Mouse (Mus musculus): Measurements from ENCODE around the gene Gm42688.

Gm42688 gene

DNA sequence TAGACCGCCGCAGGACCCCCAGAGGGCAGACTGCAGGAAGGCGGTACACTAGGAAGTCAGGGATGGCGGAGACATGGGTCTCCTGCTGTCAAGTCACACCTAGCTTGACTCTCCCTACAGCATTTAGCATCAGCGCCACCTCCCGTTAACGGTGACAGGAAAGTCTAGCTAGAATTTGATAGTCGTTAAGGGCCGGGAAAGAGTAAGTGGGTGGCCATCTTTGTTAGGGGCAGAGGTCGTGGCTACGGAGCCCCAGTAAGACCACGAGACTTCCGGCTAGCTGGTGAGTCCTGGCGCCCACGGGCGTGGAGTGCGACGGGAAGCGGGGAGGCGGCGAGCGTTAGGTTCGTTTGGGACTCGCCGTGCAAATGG, at the start of gene Gm42688, which contains the start of gene Ccdc142:
Gene Gm42688 (plus strand): TSS at position 302 of the 372 bp plus-strand sequence.
Gene Ccdc142 (plus strand): TSS at position 286 of the 372 bp plus-strand sequence.
- DNase-seq (ENCODE audit: low read depth, low spot score) = no peak

DNA sequence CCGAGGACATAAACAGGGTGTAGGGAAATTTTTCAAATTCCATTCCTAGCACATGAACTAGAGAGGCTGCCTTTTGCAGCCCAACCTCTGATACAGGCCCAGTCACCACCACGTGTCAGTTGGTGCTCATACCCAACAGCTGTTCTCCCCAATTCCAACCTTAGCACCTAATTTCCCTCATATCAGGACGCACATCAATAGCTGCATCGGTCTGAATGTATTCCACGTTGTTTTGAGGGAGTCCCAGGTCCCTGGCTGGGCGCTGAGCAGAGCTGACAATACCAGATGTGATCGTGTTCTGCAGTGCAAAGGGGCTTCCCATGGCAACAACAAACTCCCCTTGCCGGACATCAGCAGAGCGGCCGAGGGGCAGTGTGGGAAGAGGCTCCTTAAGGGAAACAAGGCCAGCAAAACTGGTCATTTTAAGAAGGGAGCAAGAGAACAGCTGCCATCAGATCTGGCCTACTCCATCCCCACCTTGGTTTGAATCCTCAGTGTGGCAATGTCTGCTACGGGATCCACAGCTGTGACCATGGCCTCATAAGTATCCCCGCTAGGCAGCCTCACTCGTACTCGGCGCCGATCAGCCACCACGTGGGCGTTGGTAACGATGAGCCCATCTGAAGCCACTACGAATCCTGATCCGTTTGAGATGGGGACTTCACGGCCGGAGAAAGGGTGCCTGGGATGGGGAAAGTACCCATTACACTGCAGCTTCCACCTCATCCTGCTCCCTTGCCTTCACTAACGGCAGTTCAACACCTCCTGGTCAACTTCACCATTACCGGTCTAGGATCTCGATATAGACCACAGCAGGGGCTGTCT, 48.1 kb upstream of the Gm42688 start:
- DNase-seq (ENCODE audit: low read depth, low spot score) = no peak

DNA sequence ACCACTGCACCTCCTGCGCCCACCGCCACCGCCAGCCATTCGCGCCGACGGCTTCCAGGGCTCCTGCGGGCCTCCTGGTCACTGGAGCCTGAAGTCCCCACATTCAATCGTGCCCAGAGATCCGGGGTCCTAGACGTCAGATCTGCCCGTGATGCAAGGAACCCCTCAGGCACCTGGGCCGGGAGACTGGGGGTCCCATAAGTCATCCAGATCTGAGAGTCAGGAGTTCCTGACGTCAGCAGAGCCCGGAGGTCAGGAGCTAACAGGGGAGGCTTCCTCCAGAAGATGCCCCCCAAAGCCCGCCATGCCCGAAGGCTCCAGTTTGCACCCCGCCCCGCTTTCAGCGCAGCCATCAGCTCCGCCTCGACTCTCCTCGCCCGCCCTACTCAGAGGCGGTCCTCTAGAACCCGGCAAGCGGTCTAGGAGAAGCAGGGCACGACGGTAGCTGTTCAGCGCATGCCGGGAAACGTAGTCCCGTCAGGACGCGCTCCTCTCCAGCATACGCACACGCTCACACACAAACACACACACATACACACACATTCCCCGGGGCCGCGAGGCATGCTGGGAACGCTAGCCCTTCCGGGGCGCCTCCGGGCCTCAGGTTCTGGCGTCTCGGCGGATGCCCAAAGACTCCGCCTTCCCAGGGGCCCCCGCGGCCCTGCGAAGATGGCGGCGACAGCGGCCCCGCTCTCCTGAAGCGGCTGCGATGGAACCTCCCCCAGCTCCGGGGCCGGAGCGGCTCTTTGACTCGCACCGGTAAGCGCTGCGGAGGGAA, 47.2 kb upstream of the Gm42688 start, which contains the start of gene Aup1:
Gene Aup1 (plus strand): TSS at position 448 of the 778 bp plus-strand sequence.
- peak; percentile 93 for DNase-seq (ENCODE audit: low read depth, low spot score)

DNA sequence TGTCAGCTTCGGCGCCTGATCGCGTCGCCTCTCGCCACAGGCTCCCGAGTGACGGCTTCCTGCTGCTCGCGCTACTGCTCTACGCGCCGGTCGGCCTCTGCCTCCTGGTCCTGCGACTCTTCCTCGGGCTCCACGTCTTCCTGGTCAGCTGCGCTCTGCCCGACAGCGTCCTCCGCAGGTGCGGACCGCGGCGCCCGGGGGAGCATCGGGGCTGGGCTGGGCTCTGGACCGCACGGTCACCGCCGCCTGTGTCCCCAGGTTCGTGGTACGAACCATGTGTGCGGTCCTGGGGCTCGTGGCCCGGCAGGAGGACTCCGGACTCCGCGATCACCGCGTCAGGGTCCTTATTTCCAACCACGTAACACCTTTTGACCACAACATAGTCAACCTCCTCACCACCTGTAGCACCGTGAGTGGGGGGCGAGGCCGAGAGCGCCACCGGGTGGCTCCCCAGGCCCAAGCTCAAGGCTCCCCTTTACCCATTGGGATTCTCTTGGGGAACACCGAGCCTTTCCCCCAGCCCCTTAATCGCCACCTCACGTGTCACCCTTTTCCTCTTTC, 46.5 kb upstream of the Gm42688 start, which contains the start of gene Htra2:
Gene Htra2 (minus strand): TSS at position 403 of the 561 bp plus-strand sequence.
- no peak for DNase-seq (ENCODE audit: low read depth, low spot score)

DNA sequence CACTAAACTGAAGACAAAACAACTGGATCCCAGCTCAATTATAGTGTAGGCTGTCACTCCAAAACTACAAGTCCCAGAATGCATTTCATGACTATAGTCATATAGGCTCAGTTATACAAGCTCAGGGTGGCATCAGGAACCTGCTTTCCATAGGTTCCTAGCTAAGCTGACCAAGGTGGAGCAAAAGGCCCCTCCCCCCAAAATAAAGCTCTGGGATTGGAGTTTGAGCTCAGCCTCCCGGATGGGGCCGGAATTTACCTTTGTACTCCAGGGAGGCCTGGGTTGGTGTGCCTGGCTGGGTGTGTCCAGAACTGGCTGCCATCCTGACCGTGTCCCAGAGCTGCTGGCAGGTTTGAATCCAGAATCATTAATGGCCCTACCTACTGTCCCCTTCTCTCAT, 43.6 kb upstream of the Gm42688 start, which contains the start of gene Dqx1:
Gene Dqx1 (plus strand): TSS at position 55 of the 400 bp plus-strand sequence.
- no peak for DNase-seq (ENCODE audit: low read depth, low spot score)

DNA sequence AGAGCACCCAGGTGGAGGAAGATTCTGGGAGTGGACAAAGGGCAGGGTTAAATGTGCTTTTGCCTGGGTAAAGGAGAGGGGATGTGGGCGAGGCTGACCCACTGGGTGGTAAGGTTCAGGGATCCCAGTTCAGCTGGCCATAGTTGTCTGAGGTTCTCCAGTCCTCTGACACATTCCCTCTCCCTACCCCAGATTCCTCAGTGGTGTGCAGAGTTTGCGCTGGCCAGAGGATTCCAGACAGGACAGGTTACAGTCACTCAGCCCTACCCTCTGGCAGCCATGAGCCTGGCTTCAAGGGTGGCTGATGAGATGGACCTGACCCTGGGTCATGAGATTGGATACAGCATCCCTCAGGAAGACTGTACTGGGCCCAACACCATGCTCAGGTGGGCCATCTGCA, 42.7 kb upstream of the Gm42688 start:
- DNase-seq (ENCODE audit: low read depth, low spot score) = no peak

DNA sequence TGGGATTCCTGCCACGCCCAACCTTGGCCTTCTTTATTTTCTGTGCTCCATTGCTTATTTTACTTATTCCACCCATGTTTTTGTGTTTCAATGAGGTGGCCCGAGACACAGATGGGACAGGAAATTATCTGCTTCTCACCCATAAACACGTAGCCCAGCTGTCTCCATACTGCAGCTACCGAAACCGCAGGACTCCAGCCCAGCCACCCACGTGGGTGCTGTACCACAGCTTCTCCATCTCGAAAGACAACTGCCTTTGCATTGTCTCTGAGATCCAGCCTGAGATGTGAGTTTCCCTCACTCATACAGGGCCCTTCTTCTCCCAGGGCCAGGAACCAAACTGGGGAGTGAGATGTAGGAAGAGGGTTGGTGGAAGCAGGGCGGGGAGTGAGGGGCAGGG, 35.4 kb upstream of the Gm42688 start:
- no peak for DNase-seq (ENCODE audit: low read depth, low spot score)

DNA sequence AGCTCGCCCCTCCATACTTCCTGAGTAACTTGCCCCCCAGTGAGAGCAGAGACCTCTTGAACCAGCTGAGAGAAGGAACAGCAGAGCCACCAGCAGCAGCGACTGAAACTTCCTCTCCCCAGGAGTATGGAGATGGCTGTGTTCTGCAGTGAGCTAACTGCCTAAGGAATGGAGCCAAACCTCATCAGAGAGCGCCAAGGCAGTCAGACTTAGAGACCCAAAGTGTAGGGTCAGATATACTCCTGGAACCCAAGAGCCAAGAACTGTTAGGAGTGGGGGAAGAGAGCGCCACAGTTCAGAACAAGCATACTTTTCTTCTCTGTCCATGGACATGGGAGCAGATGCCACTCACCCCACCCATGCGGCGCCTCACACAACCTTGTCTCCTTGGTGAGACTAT, 35.0 kb upstream of the Gm42688 start:
- no peak for DNase-seq (ENCODE audit: low read depth, low spot score)

DNA sequence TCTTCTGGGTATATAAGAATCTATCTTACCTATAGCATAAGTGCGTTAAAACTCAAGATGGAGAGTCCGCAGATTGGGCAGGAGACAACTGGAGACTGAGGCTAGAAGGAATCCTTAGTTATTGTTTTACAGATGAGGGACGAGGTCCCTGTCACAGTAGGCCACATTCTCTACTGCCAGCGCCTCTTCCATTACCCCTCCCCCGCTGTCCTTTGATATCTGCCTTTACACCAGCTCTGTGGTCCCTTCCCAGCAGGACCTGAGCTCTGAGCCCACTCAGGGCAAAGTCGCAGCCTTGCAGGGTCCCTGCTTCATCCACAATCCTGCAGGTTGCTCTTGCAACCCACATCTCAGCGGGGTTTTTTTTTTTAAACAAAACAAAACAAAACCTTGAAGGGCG, 33.2 kb upstream of the Gm42688 start:
- DNase-seq (ENCODE audit: low read depth, low spot score) = no peak

DNA sequence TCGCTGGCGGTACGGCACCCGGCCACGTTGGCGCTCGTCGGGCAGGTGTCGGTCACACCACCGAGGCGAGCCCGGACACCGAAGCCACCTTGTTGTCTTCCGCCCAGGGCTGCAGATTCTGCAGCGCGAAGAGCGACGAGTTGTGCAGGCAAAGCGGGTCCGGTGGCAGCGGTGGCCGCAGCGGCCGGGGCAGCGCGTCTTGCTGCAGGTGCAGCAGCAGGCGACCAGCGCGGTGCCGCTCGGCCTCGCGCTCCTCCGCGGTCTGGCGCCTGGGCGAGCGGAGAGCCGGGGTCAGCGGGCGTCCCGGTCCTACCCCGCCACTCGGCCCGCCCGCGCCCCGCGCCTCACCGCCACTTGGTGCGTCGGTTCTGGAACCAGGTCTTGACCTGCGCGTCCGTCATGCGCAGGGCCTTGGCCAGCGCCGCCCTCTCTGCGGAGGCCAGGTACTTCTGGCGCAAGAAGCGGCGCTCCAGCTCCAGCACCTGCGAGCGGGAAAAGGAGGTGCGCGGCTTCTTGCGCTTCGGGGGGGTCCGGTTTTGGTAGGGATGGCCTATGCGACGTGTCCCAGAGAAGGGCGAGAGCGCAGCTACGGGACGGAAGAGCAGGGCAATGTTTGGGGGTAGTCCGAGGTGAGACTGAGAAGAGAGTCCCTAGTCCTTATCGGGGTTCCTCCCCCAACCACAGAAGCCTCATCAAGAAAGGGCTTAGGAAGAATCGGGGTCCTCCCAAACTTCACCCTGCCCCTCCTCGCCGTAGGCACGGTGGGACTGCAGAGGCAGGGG, 32.5 kb upstream of the Gm42688 start:
- DNase-seq (ENCODE audit: low read depth, low spot score) = no peak

DNA sequence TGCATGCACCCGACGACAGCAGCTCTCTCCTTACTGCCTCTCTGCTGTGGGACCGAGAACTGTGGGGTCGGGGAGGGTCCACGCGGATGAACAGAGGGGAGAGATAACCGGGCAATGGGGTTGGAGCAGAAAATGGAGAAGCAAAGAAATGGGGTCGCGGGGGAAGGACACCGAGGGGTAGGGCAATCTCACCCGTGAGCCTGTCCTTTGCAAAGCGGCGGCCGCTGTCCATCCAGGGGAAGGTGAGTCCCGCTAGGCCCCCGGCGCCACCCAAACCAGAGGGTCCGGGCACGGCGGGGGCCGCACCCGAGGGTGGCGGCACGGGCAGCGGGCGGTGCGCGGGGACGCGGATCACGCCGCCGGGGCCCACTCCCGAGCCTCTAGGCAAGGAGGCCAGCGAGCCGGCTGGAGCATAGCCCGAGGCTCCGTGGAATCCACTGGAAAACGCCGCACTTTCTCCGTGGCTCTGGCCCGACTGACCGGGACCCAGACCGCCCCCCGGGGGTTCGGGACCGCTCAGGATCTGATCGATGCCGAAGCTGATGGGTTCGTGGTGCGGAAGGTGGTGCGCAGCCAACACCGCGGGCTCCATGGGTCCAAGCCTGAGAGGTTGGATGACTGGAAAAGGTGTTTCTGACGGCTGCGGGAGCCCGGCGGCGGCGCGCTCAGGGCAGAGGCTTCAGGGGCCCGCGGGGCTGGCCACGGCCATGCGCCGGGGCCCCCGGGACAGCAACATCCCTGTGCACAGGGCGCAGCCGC, 31.8 kb upstream of the Gm42688 start:
- no peak for DNase-seq (ENCODE audit: low read depth, low spot score)

DNA sequence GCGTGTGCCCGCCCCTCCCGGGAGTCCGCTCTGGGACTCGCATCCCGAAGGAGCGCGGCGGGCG, 31.3 kb upstream of the Gm42688 start, which contains the start of gene Tlx2:
Gene Tlx2 (minus strand): TSS at position 47 of the 64 bp plus-strand sequence.
- no peak for DNase-seq (ENCODE audit: low read depth, low spot score)

DNA sequence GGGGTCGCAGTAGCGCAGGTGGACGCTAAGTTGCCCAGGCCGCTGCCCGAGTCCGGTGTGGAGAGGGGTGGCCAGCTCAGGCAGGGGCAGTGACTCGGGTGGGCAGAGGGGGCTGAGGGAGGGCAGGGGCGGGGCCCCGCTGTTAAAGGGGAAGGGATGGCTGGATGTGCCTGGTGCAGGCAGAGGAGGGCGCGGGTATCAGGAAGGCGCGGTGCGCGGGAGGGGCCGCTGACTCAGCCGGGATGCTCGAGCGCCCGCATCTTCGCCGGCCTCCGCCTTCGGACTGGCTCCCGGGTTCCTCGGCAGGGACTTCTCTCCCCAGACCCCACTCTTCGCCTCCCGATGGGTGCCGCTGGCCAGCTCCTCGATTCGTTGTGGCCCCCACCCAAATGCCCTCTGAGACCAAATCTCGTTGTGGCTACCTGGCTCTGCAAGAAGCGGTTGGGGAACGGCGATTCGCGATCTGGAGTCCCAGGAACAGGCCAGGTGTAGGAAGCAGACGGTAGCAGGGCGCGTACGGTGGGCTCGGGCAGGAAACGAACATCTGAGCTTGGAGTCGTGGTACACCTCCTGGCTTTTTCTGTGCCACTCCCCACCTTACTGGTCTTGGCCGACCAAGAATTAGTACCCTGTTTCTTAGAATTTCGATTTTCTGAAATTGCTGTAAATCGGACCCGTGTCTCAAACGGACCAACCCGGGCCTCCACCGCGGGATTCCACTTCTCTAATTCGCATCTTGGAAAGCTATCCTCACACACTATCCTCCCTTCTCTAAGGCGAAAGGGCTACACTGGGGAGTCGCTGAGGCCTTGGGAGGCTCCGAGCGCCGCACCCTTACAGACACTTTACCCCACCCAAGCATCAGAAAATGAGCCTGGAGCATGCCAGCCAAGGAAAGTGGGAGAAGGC, 30.9 kb upstream of the Gm42688 start:
- DNase-seq (ENCODE audit: low read depth, low spot score) = no peak

DNA sequence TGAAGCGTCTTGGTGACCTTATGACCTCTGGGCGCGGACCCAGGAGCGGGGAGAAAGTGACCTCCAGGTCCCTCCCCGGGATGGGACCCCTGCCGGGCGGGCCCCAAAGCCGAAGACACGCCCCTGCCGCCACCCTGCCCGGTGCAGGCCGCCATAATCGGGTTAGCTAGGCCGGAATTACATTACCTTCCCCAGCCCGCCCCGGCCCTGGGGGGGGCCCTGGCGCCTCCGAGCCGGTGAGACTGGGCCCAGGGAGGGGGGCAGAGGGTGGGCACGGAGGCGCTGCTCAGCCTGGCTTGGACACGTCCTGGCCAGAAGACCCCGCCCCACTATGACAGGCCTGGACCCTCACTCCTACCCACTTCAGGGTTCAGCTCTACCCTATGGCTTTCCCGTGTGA, 30.2 kb upstream of the Gm42688 start:
- DNase-seq (ENCODE audit: low read depth, low spot score) = no peak

DNA sequence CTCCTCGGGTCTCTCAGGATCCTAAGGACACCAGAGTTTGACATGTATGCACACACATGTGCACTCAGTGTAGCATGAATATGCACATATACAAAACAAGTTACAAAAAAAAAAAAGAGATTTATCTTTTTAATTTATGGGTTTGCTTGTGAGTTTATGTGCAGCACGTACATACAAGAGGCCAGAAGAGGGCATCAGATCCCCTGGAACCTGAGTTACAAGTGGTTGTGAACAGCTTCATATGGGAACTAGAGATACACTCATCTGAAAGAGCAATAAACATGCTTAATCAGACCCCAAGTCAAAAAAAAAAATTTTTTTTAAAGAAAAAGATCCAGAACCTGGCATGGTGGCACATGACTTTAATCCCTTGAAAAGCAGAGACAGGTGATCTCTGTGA, 26.4 kb upstream of the Gm42688 start:
- no peak for DNase-seq (ENCODE audit: low read depth, low spot score)

DNA sequence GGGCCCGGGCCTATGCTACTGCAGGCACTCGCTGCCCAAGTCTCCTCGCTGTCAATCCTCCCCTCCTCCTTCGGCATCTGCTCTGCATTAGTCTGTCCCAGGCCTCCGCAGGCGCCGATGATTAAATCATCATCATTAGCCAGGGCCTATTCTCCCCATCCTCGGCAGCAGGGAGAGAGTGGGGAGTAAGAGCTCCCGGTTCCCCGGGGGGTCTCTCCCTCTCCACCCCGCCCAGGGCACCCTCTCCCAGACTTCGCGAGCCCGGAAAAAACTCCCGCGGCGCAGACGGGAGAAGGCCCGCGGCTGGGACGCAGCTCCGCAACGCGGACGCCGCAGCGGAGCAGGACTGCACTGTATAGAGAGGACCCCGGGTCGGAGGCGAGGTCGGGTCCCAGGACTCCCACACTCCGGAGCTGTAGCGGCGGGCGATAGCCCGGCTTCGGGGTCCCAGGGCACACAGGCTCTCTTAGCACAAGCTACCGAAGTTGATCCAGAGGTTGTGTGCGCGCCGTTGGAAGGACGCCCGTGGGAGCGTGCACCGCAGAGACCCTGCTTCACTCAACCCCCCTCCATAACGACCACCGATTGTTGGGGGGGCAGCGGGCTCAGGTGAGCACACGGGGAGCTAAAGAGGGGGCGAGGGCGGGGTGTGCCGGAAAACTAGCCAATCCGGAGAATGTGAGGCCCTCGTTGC, 23.6 kb upstream of the Gm42688 start, which contains the start of gene Pcgf1:
Gene Pcgf1 (plus strand): TSS at position 240 of the 694 bp plus-strand sequence.
- DNase-seq (ENCODE audit: low read depth, low spot score) = no peak

DNA sequence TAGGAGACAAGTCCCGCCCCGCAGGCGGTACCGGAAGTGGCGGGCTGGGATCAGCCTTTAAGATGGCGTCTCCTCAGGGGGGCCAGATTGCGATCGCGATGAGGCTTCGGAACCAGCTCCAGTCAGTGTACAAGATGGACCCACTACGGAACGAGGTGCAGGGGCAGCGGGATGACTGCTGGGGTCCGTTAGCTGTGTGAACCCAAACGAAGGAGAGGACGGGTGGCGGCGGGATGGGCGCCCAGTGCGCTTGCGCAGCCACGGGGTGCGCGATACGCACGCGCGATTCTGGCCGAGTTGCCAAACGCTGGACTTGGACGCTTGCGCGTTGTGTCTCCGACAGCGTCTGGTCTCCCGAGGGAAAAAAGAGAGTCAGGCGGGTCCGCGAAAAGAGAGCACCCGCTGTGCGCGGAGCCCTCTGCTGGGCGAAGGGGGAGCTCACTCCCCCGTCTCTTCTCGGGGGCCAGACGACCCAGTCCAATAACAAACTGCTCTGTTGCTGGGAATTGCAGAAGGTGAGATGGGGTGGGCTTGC, 23.0 kb upstream of the Gm42688 start:
- peak; percentile 99 for DNase-seq (ENCODE audit: low read depth, low spot score)

DNA sequence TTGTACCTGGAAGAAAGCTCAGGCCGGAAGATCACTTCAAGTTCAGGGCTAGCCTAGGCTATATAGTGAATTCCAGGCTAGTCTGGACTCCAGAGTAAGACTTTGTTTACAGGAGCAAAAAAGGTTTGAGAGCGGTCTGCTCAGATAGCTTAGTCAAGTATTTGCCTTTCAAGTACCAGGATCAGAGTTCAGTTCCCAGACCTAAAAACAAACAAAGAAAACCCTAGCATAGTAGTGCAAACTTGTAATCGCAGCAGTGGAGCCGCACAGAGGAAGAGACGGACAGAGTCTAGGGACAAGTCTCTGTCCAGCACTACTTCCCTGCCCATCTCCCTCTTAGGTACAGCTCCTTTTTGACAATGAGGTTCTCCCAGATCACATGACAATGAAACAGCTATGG, 21.2 kb upstream of the Gm42688 start:
- no peak for DNase-seq (ENCODE audit: low read depth, low spot score)

DNA sequence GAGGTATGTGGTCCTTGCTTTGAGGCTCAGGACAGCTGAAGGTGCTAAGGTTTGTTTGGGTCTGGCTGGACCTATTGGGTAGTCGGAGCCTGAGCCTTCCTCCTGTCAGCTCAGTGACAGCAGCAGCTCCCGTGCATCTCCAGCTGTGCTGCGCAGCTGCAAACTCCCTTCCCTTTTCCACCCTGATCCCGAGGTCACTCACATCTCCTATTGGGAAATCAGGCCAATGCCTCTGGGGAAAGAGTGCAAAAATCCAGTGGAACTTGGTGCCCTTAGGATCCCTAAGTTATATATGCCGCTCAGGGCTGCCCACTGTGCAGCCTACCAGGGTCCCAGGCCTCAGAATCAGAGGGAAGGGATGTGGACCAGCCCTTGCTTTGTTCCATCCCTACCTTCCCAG, 17.9 kb upstream of the Gm42688 start:
- DNase-seq (ENCODE audit: low read depth, low spot score) = no peak

Measured in c-Kit-negative CD71-positive TER-119-positive erythroid progenitor cells, embryonic 14.5 days (primary cell).